Mouse (Mus musculus) liver, embryonic 14.5 days (tissue): ENCODE measurements around the gene Slc37a2.

ENCODE experiments used
- CTCF ChIP-seq: IDR thresholded peaks from 2 replicates; pipeline ENCODE4 v1.5.1; 2016; ENCODE audit warnings: antibody characterized with exemption, low read depth, control low read depth
- EP300 ChIP-seq: IDR thresholded peaks from 2 replicates; pipeline ENCODE4 v1.6.1; 2016; ENCODE audit warnings: antibody characterized with exemption, low read depth

DNA sequence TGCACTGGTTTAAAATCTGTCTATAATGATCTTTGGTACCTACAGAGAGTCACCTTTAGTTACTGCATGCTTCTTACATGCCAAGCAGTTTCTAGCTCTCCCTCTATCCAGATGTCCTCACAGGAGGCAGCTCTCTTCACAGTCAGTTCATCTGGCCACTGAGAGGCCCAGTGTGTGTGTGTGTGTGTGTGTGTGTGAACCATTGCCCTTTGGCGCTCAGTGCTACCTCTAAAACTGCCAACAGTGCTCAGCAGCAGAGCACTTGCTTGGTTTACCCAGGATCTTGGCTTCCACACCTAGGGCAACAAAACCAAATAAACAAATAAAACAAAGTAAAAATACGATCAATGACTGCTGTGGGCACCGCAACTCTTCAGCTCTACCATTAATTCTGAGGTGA is 5.6 kb downstream of the Slc37a2 start:
- TF ChIP-seq CTCF (no peak), EP300 (no peak)
